Mouse (Mus musculus) kidney, embryonic 14.5 days (tissue): ENCODE data around the gene Ptprj. TPM values are rescaled to one million over a fixed set of nuclear protein-coding genes. Genes with fewer than 3 reads are reported as not detected.

Source experiments
- ATAC-seq: fragments of 200-750 bp; cut with Nextera tagmentation; 2 replicates; pipeline ENCODE4 v1.8.0; 2017; ENCODE audit warnings: moderate number of reproducible peaks, mild to moderate bottlenecking, moderate TSS enrichment, moderate library complexity; ENCODE audit not compliant: low FRiP score, low TSS enrichment
- H3K27ac ChIP-seq: fragments of 300-500 bp; sonication (generic); 2 replicates; pipeline ENCODE4 v1.5.1; 2014; ENCODE audit warnings: low read depth, mild to moderate bottlenecking, low read length, moderate library complexity, mixed read lengths
- H3K27me3 ChIP-seq: fragments of 300-500 bp; sonication (generic); 2 replicates; pipeline ENCODE4 v1.6.1; 2014; ENCODE audit warnings: mild to moderate bottlenecking, low read length; ENCODE audit not compliant: control insufficient read depth, insufficient read depth
- H3K36me3 ChIP-seq: fragments of 300-500 bp; sonication (generic); 2 replicates; pipeline ENCODE4 v1.6.1; 2014; ENCODE audit warnings: low read length, mixed read lengths; ENCODE audit not compliant: control insufficient read depth, insufficient read depth
- H3K4me1 ChIP-seq: fragments of 300-500 bp; sonication (generic); 2 replicates; pipeline ENCODE4 v1.6.1; 2014; ENCODE audit warnings: low read length, mixed read lengths; ENCODE audit not compliant: control insufficient read depth, insufficient read depth
- H3K4me2 ChIP-seq: fragments of 300-500 bp; sonication (generic); replicated peaks from 2 replicates; pipeline ENCODE4 v1.6.1; 2014; ENCODE audit warnings: low read depth, mild to moderate bottlenecking, low read length
- H3K4me3 ChIP-seq: fragments of 300-500 bp; sonication (generic); 2 replicates; pipeline ENCODE4 v1.5.1; 2014; ENCODE audit warnings: mild to moderate bottlenecking, low read length
- H3K9ac ChIP-seq: fragments of 300-500 bp; sonication (generic); 2 replicates; pipeline ENCODE4 v1.6.1; 2014; ENCODE audit warnings: low read depth, mild to moderate bottlenecking, low read length, moderate library complexity
- H3K9me3 ChIP-seq: fragments of 300-500 bp; sonication (generic); 2 replicates; pipeline ENCODE4 v1.6.1; 2016; ENCODE audit warnings: low read length; ENCODE audit not compliant: control insufficient read depth
- WGBS: fragments of 180-500 bp; shearing (Covaris S2); extraction: QIAGEN DNeasy Blood & Tissue Kit; methylation state at CpG from one replicate; pipeline ENCODE4 v1.1.7; 2014; 5-methylcytosine and 5-hydroxymethylcytosine counted together
- polyA plus RNA-seq: library from polyadenylated mRNA; unstranded; fragments of >200 nt; fragmentation: Nextera tagmentation; extraction: Ambion mirVana; gene quantifications from 2 replicates; pipeline ENCODE4 v1.2.1, GENCODE M21; 2014

Ptprj gene
- polyA plus RNA-seq, 1 experiment from 2014 or later, result 10.8 TPM

GRCm38 (mm10) chr2:90581006-90581795, 754 bp upstream of the Ptprj start:
- Histone ChIP-seq H3K9me3 (no peaks in the 10 kb centered on the region), H3K27ac (peak overlapping the region; percentile 93), H3K27me3 (no peaks in the 10 kb centered on the region), H3K4me1 (peaks cover 9% of the 10 kb centered on the region; the same call in 1 of the 2 replicates), H3K4me3 (peak overlapping the region; percentile 88), H3K9ac (peak overlapping the region; percentile 90; the same call in 1 of the 2 replicates), H3K36me3 (no peaks in the 10 kb centered on the region), H3K4me2 (peak overlapping the region; percentile 86)
- peak; percentile 28 for ATAC-seq
- WGBS, result 10% methylated on average over 11 of the region's 11 CpGs

- Histone ChIP-seq H3K4me1 (peaks cover 9% of the 10 kb centered on the region; the same call in 1 of the 2 replicates), H3K4me3 (peak overlapping the region; percentile 88), H3K27me3 (no peaks in the 10 kb centered on the region), H3K9ac (peak overlapping the region; percentile 90), H3K9me3 (no peaks in the 10 kb centered on the region), H3K36me3 (no peaks in the 10 kb centered on the region), H3K4me2 (peak overlapping the region; percentile 86), H3K27ac (peak overlapping the region; percentile 93)
- ATAC-seq, result peak; percentile 63
- 1% methylated on average over 43 of the region's 44 CpGs for WGBS
Measured at GRCm38 (mm10) chr2:90579728-90580235, 665 bp downstream of the Ptprj start.

- peak overlapping the region; percentile 88 for H3K4me3 ChIP-seq
- peak overlapping the region; percentile 93 for H3K27ac ChIP-seq
- peak overlapping the region; percentile 86 for H3K4me2 ChIP-seq
- H3K4me1 ChIP-seq, result peaks cover 9% of the 10 kb centered on the region; the same call in 1 of the 2 replicates
- 3% methylated on average over 23 of the region's 23 CpGs for WGBS
- peak overlapping the region; percentile 90 for H3K9ac ChIP-seq
- H3K9me3 ChIP-seq, result no peaks in the 10 kb centered on the region
- peak; percentile 7; the same call in 1 of the 2 replicates for ATAC-seq
- H3K27me3 ChIP-seq, result no peaks in the 10 kb centered on the region
- no peaks in the 10 kb centered on the region for H3K36me3 ChIP-seq
Measured at GRCm38 (mm10) chr2:90579038-90579727, 1.3 kb downstream of the Ptprj start.

- no peak overlapping the region for H3K4me3 ChIP-seq
- H3K36me3 ChIP-seq, result no peaks in the 10 kb centered on the region
- H3K9ac ChIP-seq, result no peak overlapping the region
- 93% methylated on average over 7 of the region's 7 CpGs for WGBS
- H3K9me3 ChIP-seq, result no peaks in the 10 kb centered on the region
- ATAC-seq, result no peak
- H3K4me2 ChIP-seq, result no peak overlapping the region
- peaks cover 11% of the 10 kb centered on the region; the same call in 1 of the 2 replicates for H3K4me1 ChIP-seq
- no peak overlapping the region for H3K27ac ChIP-seq
- H3K27me3 ChIP-seq, result no peaks in the 10 kb centered on the region
Measured at GRCm38 (mm10) chr2:90577451-90578279, 2.8 kb downstream of the Ptprj start.

GRCm38 (mm10) chr2:90576936-90577335, 3.5 kb downstream of the Ptprj start:
- no peak overlapping the region for H3K9ac ChIP-seq
- H3K36me3 ChIP-seq, result no peaks in the 10 kb centered on the region
- no peak overlapping the region for H3K4me2 ChIP-seq
- no peak for ATAC-seq
- H3K27me3 ChIP-seq, result no peaks in the 10 kb centered on the region
- H3K4me1 ChIP-seq, result peaks cover 14% of the 10 kb centered on the region; the same call in 1 of the 2 replicates
- H3K9me3 ChIP-seq, result no peaks in the 10 kb centered on the region
- no peak overlapping the region for H3K27ac ChIP-seq
- no peak overlapping the region for H3K4me3 ChIP-seq
- WGBS, result 34% methylated on average over 1 of the region's 1 CpGs

GRCm38 (mm10) chr2:90576411-90576810, 4.0 kb downstream of the Ptprj start:
- H3K4me2 ChIP-seq, result no peak overlapping the region
- H3K4me1 ChIP-seq, result peaks cover 14% of the 10 kb centered on the region; the same call in 1 of the 2 replicates
- no peaks in the 10 kb centered on the region for H3K36me3 ChIP-seq
- H3K4me3 ChIP-seq, result no peak overlapping the region
- no peak overlapping the region for H3K27ac ChIP-seq
- H3K27me3 ChIP-seq, result no peaks in the 10 kb centered on the region
- no peaks in the 10 kb centered on the region for H3K9me3 ChIP-seq
- no peak for ATAC-seq
- WGBS, result 77% methylated on average over 6 of the region's 6 CpGs
- no peak overlapping the region for H3K9ac ChIP-seq

GRCm38 (mm10) chr2:90575713-90576112, 4.7 kb downstream of the Ptprj start:
- Histone ChIP-seq H3K9ac (no peak overlapping the region), H3K36me3 (no peaks in the 10 kb centered on the region), H3K9me3 (no peaks in the 10 kb centered on the region), H3K27ac (no peak overlapping the region), H3K4me2 (no peak overlapping the region), H3K4me3 (no peak overlapping the region), H3K27me3 (no peaks in the 10 kb centered on the region), H3K4me1 (peaks cover 8% of the 10 kb centered on the region; the same call in 1 of the 2 replicates)
- 75% methylated on average over 5 of the region's 5 CpGs for WGBS
- ATAC-seq, result no peak

GRCm38 (mm10) chr2:90575116-90575515, 5.3 kb downstream of the Ptprj start:
- H3K36me3 ChIP-seq, result no peaks in the 10 kb centered on the region
- no peaks in the 10 kb centered on the region for H3K27me3 ChIP-seq
- ATAC-seq, result no peak
- no peak overlapping the region for H3K4me3 ChIP-seq
- H3K9ac ChIP-seq, result no peak overlapping the region
- H3K27ac ChIP-seq, result no peak overlapping the region
- H3K9me3 ChIP-seq, result no peaks in the 10 kb centered on the region
- no peak overlapping the region for H3K4me2 ChIP-seq
- 77% methylated on average over 3 of the region's 3 CpGs for WGBS
- peaks cover 8% of the 10 kb centered on the region; the same call in 1 of the 2 replicates for H3K4me1 ChIP-seq
